Mouse (Mus musculus) lung, embryonic 14.5 days (tissue): Measurements from ENCODE around the gene Zmat5. TPM values are rescaled to one million over a fixed set of nuclear protein-coding genes. Genes with fewer than 3 reads are reported as not detected.

ENCODE experiments used
- ATAC-seq: fragments of 200-750 bp; cut with Nextera tagmentation; 2 replicates; pipeline ENCODE4 v1.8.0; 2017; ENCODE audit warnings: mild to moderate bottlenecking, moderate TSS enrichment, moderate library complexity; ENCODE audit not compliant: insufficient read depth
- DNase-seq: peaks from one replicate; pipeline ENCODE4 v3.0.0-alpha.2; 2015
- H3K27ac ChIP-seq: fragments of 300-500 bp; sonication (generic); 2 replicates; pipeline ENCODE4 v1.5.1; 2014; ENCODE audit warnings: low read depth, mild to moderate bottlenecking, moderate library complexity
- H3K27me3 ChIP-seq: fragments of 300-500 bp; sonication (generic); 2 replicates; pipeline ENCODE4 v1.6.1; 2014; ENCODE audit warnings: low read length, control low read depth; ENCODE audit not compliant: insufficient read depth
- H3K36me3 ChIP-seq: fragments of 300-500 bp; sonication (generic); 2 replicates; pipeline ENCODE4 v1.6.1; 2014; ENCODE audit warnings: control low read depth; ENCODE audit not compliant: insufficient read depth
- H3K4me1 ChIP-seq: fragments of 300-500 bp; sonication (generic); 2 replicates; pipeline ENCODE4 v1.6.1; 2014; ENCODE audit warnings: antibody characterized with exemption, control low read depth; ENCODE audit not compliant: insufficient read depth
- H3K4me2 ChIP-seq: fragments of 300-500 bp; sonication (generic); 2 replicates; pipeline ENCODE4 v1.6.1; 2014; ENCODE audit warnings: mild to moderate bottlenecking
- H3K4me3 ChIP-seq: fragments of 300-500 bp; sonication (generic); 2 replicates; pipeline ENCODE4 v1.5.1; 2014; ENCODE audit warnings: low read depth, low read length
- H3K9ac ChIP-seq: fragments of 300-500 bp; sonication (generic); 2 replicates; pipeline ENCODE4 v1.6.1; 2014
- H3K9me3 ChIP-seq: fragments of 300-500 bp; sonication (generic); 2 replicates; pipeline ENCODE4 v1.6.1; 2016; ENCODE audit warnings: low read depth, low read length, control low read depth
- CTCF ChIP-seq: IDR thresholded peaks from 2 replicates; pipeline ENCODE4 v1.5.1; 2016; ENCODE audit warnings: antibody characterized with exemption, low read depth
- WGBS: fragments of 180-500 bp; shearing (Covaris S2); extraction: QIAGEN DNeasy Blood & Tissue Kit; methylation state at CpG from one replicate; pipeline ENCODE4 v1.1.7; 2014; 5-methylcytosine and 5-hydroxymethylcytosine counted together
- polyA plus RNA-seq: library from polyadenylated mRNA; unstranded; fragments of >200 nt; fragmentation: Nextera tagmentation; extraction: Ambion mirVana; gene quantifications from 2 replicates; pipeline ENCODE4 v1.2.1, GENCODE M21; 2014

The Zmat5 gene
- polyA plus RNA-seq, 1 experiment from 2014 or later, result 70.4 TPM

DNA sequence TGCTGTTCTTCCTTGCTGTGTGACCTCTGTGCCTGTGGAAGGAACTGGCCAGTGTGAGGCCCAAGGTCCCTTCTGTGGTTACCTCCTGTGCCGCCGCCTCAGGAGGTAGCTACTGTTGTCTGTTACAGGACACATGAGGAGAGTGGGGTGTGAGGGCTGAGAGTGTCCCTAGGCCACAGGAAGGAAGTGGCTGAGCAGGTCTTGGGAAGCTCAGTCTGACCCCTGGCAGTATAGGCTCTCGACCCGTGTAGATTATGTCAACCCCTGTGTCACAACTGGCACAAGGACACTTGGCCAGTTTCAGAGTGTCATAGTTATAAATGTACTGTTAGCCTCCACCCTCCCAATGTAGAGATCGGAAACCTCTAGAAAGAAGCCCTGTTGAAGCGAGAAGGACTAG is 21.0 kb upstream of the Zmat5 start:
- Histone ChIP-seq H3K4me1 (no peaks in the 10 kb centered on the region), H3K9me3 (no peaks in the 10 kb centered on the region), H3K27ac (no peak overlapping the region), H3K4me3 (no peak overlapping the region), H3K36me3 (peaks cover 41% of the 10 kb centered on the region), H3K4me2 (no peak overlapping the region), H3K27me3 (no peaks in the 10 kb centered on the region), H3K9ac (no peak overlapping the region)
- WGBS, result 81% methylated on average over 6 of the region's 6 CpGs
- DNase-seq (no peak), ATAC-seq (no peak)
- TF ChIP-seq CTCF, result no peak

DNA sequence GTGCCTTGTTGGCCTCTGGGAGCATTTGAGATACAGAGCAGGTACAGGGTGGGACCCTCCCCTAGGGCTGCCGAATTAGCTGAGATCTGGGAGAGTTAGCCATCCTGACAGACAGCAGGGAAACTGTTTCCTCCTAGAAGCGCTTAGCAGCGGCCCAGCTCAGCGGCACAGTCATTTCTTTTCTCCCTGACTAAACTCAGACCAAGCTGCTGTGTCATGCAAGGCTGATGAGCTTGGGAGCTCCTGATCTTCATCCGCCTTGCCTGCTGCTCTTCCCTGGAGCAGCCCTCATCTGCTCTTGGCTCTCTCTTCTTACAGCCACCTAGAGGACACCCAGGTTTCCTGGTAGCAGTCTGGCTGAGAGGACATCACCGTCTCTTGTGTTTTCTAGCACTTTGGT is 20.3 kb upstream of the Zmat5 start:
- Histone ChIP-seq H3K9me3 (no peaks in the 10 kb centered on the region), H3K4me1 (no peaks in the 10 kb centered on the region), H3K36me3 (peaks cover 36% of the 10 kb centered on the region), H3K27me3 (no peaks in the 10 kb centered on the region), H3K4me2 (no peak overlapping the region), H3K4me3 (no peak overlapping the region), H3K9ac (no peak overlapping the region), H3K27ac (no peak overlapping the region)
- no peak for DNase-seq
- TF ChIP-seq CTCF, result no peak
- ATAC-seq, result no peak
- WGBS, result 65% methylated on average over 6 of the region's 6 CpGs

DNA sequence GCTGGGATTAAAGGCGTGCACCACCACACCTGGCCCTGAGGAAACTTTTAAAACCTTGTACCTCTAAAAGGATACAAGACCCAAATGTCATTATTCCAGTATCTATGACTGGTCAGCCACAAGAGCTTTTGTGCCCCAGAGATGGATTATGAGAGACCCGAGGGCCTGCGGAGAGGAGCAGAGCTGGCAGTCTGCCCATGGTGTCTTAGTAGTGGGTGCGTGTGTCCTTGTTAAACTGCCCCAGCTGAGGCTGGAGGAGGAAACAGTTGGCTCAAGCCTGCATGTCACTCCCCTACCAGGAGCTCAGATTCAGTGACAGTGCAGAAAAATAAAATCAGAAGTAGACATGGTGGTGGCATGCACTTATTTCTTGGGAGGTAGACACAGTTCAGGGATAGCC is 19.4 kb upstream of the Zmat5 start:
- Histone ChIP-seq H3K4me3 (no peak overlapping the region), H3K4me2 (no peak overlapping the region), H3K27ac (no peak overlapping the region), H3K4me1 (no peaks in the 10 kb centered on the region), H3K9me3 (no peaks in the 10 kb centered on the region), H3K27me3 (no peaks in the 10 kb centered on the region), H3K36me3 (peaks cover 27% of the 10 kb centered on the region), H3K9ac (no peak overlapping the region)
- WGBS, result 61% methylated on average over 4 of the region's 4 CpGs
- DNase-seq (peak; percentile 44), ATAC-seq (no peak)
- TF ChIP-seq CTCF, result no peak

DNA sequence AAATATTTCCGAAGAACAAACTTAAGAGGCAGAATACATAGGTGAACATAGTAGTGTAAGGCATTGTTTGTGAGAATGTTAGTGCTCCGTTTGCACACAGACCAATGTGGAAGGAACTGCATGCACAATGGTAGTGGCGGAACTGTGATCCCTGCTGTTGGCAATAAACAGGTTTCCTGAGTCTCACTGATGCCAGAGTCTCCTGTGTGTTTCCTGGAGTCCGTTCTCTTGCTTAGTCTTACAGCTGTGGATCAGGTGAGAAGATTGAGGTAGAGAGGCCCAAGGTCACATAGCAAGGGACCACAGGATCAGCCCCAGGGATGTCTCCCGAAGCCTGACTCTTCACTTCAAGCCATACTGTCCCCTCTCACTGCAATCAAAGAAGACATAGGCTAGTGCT is 19.0 kb upstream of the Zmat5 start:
- no peak for TF ChIP-seq CTCF
- Histone ChIP-seq H3K4me1 (no peaks in the 10 kb centered on the region), H3K27me3 (no peaks in the 10 kb centered on the region), H3K4me2 (no peak overlapping the region), H3K36me3 (peaks cover 27% of the 10 kb centered on the region), H3K9me3 (no peaks in the 10 kb centered on the region), H3K9ac (no peak overlapping the region), H3K4me3 (no peak overlapping the region), H3K27ac (no peak overlapping the region)
- DNase-seq, result no peak
- no peak for ATAC-seq
- WGBS, result 80% methylated on average over 5 of the region's 5 CpGs

DNA sequence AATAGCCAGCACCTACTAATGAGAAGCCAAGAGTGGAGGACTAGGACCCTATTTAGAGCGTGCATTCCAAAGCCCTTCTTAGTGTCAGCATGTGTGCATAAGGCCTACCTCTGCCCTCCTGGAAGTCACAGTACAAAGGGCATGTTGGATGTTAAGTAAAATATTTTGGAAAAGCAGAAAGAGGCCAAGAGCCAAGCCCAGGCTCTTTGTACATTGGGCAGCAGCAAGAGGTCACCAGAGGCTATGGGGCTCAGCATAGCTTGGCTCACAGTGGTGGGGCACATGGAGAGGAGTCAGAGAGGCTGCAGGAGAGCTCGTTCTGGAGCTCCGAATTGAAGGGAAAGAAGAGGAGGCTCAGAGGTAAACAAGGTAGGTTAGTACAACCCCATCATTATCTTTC is 17.5 kb upstream of the Zmat5 start:
- H3K9ac ChIP-seq, result no peak overlapping the region
- no peak overlapping the region for H3K4me2 ChIP-seq
- no peaks in the 10 kb centered on the region for H3K9me3 ChIP-seq
- no peak for DNase-seq
- no peak overlapping the region for H3K27ac ChIP-seq
- H3K27me3 ChIP-seq, result no peaks in the 10 kb centered on the region
- peaks cover 13% of the 10 kb centered on the region for H3K36me3 ChIP-seq
- no peak for TF ChIP-seq CTCF
- 62% methylated on average over 3 of the region's 3 CpGs for WGBS
- no peak for ATAC-seq
- no peak overlapping the region for H3K4me3 ChIP-seq
- no peaks in the 10 kb centered on the region; the same call in 1 of the 2 replicates for H3K4me1 ChIP-seq

DNA sequence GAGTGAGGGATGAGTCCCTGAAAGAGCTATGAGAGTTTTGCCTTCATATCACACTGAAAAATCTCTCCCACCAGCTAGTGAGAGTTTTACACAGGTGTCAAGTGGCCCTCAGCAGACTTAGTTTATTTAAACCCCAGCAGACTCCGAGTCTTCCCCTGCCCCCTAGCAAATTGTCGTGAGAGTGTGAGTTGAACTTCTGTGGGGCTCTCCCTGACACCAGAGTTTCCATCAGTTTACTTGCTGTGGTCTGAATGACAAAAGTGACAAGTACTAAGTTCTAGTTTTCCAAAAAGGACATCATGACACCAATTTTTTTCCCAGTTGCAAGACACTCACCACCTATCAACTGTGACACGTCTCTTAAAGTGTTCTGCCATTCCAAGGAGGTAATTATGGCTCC is 16.6 kb upstream of the Zmat5 start:
- TF ChIP-seq CTCF, result no peak
- DNase-seq (no peak), ATAC-seq (no peak)
- Histone ChIP-seq H3K36me3 (peaks cover 7% of the 10 kb centered on the region), H3K4me3 (no peak overlapping the region), H3K9ac (no peak overlapping the region), H3K27me3 (no peaks in the 10 kb centered on the region), H3K27ac (no peak overlapping the region), H3K9me3 (no peaks in the 10 kb centered on the region), H3K4me1 (no peaks in the 10 kb centered on the region; the same call in 1 of the 2 replicates), H3K4me2 (no peak overlapping the region)
- 20% methylated on average over 3 of the region's 3 CpGs for WGBS

DNA sequence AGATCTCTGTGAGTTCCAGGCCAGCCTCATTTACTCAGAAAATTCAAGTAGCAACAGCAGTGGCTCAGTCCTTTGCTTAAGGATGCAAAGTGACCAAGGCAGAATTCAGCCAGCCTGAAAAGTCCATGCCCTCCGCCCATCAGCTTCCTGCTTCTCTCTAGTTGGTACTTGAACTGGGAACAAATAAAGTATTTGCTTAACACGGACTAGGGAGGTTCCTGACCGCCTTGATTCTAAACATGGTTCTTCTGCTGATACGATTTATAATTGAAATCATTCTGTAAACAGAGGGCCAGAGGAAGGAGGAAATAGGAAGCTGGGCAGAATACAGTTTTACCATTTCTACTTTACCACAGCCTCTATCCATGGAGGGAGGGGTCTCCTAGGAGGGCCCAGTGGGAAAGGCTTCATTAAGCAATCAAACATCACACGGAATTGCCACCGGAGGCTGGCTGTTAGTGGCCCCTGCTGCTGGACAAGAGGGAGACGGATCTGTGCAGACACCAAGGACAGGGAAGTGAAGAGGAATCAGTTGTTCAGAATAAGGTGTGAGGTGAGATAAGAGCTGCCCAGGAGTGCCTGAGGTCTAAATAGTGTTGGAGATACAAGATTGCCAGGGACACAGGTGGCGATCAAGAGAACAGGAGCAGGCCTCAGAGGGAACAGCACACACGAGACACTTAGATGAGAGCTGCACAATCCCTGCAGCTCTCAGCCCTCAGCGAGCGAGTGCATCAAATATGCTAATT is 15.7 kb upstream of the Zmat5 start:
- Histone ChIP-seq H3K27ac (no peak overlapping the region), H3K9ac (no peak overlapping the region; the same call in 1 of the 2 replicates), H3K4me1 (no peaks in the 10 kb centered on the region; the same call in 1 of the 2 replicates), H3K27me3 (no peaks in the 10 kb centered on the region), H3K36me3 (no peaks in the 10 kb centered on the region), H3K4me2 (no peak overlapping the region), H3K9me3 (no peaks in the 10 kb centered on the region), H3K4me3 (no peak overlapping the region)
- no peak for TF ChIP-seq CTCF
- WGBS, result 44% methylated on average over 11 of the region's 11 CpGs
- DNase-seq, result no peak
- no peak for ATAC-seq
